Mouse (Mus musculus): ENCODE results near the gene Msh5.
"Not testable (repeated sequence)": the region's sequence is repeated elsewhere in the genome, so short reads cannot be mapped to it uniquely, and the experiment has no call there.

The Msh5 gene

DNA sequence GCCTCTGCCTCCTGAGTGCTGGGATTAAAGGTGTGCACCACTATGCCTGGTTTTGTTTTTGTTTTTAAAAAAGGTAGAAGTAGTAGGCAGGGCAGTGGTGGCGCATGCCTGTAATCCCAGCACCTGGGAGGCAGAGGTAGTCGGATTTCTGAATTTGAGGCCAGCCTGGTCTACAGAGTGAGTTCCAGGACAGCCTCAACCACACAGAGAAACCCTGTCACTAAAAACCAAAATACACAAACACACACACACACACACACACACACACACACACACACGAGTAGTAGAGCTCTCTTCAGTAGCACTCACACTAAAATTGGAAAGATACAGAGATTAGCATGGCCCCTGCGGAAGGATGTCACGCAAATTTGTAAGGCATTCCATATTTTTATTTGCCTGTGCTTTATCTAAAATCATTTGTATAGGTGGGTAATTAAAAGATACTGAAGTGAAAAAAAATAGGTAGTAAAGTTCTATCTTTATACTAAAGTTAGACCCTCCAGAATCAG lies 2.4 kb upstream of the Msh5 start:
- no peak for DNase-seq (ENCODE audit: low spot score)

DNA sequence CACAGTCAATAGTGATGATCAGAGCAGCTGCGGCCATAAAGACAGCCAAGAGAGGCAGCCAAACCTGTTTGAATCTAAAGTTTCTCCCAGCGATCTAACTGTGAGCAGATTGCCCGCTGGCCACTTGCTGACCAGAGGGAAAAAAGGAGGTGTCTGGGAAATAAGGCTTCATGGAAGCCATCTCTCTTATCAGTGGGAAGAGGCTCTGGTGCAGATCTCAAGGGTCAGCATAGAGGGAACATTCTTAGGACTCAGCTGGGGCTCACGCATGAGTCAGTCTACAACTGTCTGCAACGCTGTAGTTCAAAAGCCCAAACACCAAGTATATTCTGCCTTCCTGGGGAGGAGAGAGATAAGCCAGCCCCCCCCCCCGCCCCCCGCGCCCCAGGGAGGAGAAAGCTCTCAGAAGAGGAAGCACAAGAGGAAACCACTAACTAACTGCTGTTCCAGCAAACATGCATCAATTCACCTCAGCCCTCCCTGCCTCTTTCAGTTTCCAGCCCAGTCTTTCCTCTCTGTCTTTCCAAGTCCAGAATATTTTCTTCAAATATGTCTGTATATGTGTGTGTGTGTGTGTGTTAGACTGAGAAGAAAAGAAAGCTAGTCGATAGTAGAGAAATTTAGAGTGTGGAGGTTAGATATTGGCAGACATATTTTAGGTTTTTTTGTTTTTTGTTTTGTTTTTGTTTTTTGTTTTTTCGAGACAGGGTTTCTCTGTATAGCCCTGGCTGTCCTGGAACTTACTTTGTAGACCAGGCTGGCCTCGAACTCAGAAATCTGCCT lies 1.8 kb upstream of the Msh5 start:
- no peak for DNase-seq (ENCODE audit: low spot score)

DNA sequence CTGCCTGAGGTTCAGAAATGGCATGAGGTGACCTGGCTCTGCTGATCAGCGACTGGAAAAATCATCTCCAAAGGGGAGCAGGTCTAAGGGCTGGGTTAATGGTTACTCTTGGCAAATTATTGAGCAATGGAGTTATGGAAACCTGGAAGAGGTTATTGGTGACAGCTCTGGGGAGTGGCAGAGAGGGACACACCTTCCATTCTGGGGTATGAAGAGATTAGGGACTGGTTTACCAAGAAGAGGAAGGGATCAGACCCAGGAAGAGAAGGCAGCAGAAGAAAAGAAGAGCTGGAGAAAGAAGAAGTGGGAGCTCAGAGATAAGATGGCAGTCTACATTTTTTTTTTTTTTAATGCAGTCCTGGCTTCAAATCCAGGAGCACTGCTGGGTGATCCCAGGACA lies 1.1 kb upstream of the Msh5 start:
- no peak for DNase-seq (ENCODE audit: low spot score)

DNA sequence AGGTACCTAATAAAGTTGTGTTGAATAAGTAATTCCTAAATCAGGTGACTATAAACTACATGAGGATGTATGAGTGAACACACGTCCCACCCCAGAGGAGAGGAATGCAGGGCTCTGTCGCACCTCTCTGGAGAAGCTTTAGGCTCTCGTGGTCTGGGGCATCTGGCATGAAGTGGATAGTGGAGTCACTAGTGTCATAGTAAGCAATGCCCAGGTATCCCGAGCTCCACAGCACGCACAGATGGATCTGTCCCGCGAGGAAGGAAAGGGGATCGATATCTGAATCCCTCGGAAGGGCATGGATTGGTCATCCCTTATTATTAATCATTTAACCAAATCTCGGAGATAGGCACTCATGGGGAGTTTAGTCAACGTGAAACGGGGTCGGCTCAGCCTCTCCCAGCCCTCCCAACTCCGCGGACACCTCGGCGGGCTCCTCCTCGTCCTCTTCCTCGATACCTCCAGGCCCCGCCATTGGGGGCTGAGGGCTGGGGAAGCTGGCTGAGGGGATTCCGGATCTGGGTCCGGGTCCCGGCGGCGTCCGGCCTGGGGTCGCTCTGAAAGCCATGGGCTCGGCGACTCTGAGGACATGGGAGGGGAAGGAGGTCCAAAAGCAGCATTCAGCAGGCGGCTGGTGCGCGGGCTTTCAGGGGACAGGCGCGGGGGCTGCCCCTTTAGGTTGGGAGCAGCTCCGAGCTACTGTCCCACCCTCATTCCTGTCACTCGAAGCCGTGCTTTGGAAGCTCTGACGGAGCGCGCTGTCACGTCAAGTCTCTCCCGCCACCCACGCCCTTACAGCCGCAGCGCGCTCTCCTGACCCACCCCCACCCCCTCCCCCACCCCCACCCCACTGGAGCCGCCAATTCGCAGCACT lies 501 bp downstream of the Msh5 start:
- no peak for DNase-seq (ENCODE audit: low spot score)

DNA sequence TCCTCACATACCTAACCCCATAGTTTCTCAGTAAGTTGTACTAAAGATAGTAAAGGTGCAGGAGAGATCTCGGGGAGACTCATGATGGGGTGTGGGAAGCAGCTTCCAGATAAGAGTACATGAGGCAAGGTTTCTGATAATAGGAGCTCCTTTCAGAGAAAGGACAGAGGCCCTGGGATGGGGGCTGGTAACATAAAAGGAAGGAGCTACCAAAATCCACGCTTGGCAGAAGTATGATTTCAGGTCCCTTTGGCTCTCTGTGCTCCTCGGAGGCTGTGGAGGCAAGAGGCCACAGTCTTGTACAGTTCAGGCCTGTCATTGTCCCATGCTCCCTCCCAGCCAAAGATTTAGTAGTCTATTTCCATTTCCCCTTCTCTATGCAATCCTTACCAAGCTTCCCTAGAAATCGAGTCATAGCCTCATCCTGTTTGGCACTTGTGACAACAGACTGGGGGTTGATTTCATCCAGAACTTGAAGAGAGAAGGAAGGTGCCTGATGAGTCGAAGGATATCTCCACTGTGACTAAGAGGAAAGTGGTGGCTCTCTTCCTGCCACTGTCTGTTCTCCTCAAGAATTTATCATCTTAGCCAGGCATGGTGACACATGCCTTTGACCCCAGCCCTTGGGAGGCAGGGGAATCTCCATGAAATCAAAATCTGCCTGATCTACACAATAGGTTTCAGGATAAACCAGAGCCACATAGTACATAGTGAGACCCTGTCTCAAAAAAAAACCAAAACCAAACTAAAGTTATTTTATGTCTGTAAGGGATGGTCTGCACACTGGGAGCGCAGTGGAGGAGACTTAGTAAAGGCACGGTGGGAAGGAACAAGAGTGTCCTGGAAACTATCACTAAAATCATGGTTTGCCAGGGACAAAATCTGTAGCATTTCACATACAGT lies 1.4 kb downstream of the Msh5 start:
- no peak for DNase-seq (ENCODE audit: low spot score)

DNA sequence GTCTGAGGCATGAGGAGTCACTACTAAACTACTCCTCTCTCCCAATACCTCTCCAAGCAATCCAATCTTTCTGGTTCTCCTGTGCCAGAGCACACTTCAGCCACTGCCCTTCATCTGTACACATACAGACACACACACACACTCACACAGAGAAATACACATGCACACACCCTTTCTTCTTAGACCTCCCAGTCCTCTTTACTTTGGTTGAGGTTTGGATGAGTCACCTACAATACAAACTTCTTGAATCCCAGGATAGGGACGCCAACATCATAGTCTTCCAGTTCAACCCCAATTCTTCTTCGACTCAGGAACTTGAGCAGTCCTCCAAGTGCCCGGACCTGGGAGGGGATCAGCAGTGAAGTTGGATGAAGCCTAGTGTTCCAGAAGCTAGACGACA lies 2.8 kb downstream of the Msh5 start:
- DNase-seq (ENCODE audit: low spot score): no peak

DNA sequence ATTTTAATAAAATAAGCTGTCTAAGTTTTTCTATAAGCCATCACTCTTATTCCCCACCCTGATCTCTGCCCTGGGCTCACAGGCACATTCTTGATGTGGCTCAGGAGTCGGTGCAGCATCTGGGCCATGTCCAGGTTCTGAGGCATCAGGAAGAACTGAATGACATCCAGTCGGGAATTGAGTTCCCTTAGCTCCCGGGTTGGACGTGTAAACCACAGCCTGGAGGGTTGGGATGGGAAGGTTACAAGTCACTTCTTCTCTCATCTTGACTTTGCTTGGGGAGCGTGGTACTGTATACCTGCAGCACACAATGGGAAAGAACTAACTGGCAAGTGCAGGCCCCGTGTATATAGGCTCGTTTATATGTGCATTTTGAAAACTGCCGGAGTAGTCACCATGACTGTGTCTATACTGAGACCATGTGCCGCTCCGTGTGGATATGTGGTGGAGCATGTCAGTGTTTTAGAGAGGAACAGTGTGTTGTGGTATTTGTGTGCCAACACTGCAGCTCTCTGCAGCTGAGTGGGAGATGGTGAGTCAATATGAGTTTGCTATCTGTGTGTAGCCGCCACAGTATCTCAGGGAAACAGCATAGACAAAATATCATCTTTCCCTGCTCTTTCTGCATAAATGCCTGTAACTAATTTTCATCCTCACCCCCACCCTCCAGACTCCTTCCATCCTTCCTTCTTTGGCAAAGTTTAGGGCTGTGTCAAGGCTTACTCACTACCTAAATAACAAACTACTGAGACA lies 7.2 kb downstream of the Msh5 start:
- DNase-seq (ENCODE audit: low spot score): no peak

DNA sequence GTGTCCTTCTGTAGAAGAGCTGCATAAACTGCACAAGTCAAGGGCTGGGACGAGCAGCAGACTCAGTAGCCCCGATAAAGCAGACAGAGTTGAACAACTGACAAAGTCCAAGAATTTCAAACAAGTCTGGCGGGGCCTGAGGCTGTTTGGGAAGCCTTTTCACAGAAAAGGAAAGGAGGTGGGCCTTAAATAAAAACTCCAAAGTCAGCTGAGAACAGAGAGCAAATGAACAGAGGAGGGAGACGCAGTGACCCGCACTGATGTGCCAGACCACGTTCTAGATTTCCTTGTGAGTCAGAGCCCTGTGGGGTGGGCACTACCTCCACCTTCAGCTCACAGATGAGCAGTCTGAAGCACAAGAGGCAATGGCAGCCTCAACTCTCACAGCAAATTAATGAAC lies 11.6 kb downstream of the Msh5 start:
- no peak for DNase-seq (ENCODE audit: low spot score)

DNA sequence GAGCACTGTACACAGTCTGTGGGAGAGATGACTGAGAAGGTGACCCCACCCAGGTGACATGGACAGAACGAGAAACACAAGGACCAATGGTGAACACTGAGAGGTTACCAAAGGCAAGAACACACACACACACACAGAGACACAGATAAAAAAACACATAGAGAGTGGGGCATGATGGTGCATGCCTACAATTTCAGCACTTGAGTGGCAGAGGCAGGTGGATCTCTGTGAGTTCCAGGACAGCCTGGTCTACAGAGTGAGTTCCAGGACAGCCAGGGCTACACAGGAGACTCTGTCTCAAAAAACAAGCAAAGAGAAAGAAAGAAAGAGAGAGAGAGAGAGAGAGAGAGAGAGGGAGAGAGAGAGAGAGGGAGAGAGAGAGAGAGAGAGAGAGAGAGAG lies 12.8 kb downstream of the Msh5 start:
- DNase-seq (ENCODE audit: low spot score): not testable (repeated sequence)

DNA sequence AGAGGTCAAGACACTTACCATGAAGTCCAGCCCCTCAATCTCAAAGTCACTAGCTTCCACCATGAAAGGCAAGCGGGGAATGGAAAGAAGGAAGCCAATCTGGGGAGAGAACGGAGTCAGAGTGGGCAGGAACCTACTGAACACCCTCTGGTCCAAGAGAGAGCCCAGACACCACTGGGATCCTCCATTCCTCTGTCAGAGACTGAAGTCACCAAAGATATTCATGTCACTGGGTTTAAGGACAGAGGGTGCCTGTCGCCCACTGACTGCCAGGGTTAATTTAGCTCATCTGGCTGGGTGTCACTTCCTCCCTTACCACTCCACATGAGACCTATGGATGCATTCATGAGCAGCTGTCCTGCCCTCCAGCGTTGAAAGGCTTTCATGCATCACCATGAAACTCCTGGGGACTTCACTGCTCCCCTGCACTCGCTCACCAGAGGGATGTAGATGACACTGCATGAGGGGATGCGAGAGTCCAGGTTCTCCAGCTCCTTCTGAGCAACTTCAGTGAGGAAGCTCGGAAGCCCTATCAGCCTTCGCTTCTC lies 14.1 kb downstream of the Msh5 start:
- no peak for DNase-seq (ENCODE audit: low spot score)

DNA sequence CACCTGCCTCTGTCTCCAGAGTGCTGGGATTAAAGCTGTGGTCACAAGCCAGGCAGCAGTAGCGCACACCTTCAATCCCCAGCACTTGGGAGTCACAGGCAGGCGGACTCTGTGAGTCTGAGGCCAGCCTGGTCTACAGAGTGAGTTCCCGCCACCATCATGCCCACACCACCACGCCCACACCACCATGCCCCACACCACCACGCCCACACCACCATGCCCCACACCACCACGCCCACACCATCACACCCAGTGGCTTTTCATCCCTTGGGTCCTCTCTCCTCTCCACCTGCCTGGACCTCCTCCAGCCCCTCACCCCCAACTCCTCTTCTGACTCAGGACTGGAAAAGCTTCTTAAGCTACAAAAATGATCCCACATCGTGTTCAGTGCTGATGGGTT lies 14.7 kb downstream of the Msh5 start:
- no peak for DNase-seq (ENCODE audit: low spot score)

DNA sequence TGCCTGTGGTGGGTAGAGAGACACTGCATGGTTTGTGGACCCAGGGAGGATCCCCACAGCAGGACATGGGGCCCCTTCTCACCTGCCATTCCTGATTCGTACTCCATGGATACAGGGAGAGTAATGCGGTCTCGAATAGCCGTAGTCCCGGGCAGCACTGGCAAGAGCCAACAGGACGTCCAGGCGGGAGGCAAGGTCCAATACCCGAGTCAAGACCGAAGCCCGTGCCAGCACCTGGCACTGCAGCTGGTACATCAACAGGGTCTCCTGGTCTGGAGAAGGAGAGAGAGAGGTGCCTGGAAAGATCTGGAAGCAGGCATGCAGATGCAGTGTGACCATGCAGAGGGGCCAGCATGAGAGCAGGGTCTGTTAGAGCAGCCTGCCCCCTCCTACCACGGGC lies 15.3 kb downstream of the Msh5 start:
- no peak for DNase-seq (ENCODE audit: low spot score)

DNA sequence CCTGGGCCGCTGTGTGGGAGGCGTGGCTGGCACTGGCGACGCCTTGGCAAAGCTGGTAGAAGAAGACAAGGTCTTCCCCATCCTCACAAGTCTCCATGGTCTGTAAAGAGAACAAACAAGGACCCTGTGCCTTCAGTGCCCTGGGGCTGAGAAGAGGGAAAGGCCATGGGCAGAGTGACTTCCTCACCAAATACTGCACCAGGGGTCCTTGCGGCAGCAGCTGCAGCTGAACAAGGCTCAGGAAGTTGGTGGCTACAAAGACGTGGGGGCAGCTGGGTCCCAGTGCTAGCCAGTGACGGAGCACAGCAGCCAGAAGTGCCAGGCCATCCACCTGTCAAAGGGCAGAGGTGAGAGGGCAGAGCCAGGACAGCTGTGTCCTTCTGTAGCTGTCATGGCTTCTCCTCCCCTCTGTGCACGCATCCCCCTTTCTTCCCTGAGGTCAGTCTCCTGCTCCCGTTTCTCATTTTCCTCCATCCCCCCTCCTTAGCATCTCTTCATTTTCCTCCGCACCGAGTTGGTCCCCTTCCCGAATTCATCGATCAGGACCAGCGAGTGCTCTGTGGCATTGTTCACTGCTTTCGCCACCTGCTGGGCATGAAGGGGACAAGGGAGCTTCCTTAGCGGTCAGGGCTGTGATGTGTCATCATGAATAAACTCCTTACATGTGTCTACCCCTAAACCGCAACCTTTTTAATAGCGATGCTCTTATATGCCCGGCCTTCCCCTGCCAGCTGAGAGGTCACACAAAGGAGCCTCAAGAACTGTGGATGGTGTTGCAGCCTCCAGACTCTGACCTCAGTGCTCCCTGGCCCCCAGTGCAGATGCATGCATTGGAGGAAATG lies 16.6 kb downstream of the Msh5 start:
- DNase-seq (ENCODE audit: low spot score): no peak

DNA sequence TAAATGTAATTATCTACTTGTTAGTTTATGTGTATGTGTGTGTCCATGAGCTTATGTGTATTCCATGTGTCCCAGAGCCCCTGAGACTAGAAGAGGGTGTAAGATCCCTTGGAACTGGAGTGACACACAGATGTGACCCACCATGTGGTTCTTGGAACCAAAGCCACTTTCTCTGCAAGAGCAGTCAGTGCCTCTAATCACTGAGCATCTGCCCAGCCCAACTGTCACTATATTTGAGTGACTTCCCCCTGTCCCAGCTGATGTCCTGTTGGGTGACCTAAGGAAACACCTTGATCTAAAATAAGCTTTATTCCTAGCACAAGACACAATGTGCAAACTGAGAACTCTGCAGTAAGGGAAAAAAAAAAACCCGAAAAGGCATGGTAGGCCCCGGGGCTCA lies 18.2 kb downstream of the Msh5 start:
- no peak for DNase-seq (ENCODE audit: low spot score)

DNA sequence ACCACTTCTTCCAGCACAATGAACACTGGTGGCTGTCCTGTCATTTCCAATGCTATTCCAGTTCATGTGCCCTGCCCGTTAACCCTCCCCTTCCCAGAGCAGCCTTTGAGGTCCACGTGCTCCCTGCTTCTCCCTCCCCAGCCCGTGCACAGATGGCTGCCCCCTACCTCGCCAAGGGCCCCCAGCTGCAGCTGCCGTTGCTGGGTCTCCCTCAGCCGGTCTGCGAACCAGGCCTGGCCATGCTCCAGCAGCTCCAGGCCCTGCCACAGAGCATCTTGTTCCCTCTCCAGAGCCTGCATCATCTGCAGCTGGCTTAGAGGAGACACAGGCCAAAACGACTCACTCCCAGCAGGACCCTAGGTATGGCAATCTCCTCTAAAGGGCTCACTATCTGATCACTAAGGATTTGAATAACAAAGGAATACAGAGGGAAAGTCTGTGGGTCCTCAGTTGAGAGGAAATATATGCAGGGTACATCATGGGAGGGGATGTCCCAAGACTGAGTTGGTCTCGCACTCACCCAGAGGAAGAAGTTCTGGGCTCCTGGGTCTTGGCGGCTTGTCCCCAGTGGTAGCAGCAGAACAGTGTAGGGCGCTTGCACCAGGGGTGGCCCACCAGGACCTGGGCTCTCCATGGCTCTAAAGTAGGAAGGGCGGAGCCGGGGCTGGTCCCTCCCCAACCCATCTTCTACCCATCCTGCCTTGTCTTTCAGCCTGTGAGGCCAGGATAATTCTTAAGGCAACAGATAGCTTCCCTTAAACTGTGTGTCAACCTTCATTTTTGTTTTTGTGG lies 19.1 kb downstream of the Msh5 start, which contains the start of gene Sapcd1:
TSS of gene Sapcd1 (minus strand) at position 740 of the 792 bp plus-strand sequence.
- no peak for DNase-seq (ENCODE audit: low spot score)

DNA sequence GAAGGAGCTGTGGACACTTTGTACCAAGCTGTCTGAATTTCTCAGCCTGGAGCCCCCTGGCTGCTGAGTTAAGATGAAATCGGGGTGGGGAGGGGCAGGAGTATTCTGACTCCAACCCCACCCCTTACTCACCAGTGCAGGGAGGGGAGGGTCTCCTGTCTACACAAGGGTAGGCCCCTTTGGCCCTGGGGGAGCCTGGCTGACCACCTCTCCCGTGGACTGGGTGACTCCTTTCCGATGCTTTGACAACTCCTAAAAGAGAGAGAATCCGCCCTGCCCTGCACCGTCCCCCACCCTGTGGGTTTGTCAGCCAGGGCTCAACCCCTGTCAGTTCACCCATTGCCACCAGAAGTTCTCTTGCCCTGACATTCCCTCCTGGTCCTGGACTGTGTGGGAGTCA lies 20.3 kb downstream of the Msh5 start:
- DNase-seq (ENCODE audit: low spot score): no peak

DNA sequence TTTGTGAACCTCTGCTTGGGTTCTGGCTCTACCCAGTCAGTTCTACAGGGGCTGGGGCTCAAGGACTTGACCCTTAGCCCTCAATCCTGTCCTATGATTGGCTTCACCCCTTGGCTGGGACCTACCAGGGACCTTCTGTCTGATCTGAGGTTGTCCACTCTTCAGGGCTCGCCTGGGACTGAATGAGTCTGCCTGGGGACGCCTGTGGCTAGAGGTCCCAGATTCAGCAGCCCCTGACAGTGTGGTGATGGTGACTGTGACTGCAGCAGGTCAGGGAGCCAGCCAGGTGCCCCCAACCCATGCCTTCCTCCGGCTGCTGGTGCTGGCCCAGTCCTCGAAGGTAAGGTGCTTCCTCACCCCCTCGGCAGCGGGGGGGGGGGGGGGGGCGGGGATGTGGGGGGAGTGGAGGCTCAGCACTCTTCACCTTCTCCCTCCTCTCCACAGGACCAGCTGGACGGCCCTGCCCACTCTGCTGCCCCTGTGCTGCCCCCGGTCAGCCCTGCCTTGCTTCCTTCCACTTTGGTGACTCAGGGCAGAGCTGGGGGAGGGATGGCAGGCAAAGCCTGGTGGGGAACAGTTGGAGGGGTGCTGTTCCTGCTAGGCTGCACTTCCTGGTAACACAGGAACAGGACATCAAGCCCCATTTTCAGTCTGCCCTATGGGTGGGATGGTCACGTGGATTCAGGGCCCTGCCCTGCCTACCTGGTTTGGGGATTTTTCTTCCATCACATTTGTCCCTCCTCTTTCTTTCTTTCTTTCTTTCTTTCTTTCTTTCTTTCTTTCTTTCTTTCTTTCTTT lies 21.7 kb downstream of the Msh5 start:
- no peak for DNase-seq (ENCODE audit: low spot score)

DNA sequence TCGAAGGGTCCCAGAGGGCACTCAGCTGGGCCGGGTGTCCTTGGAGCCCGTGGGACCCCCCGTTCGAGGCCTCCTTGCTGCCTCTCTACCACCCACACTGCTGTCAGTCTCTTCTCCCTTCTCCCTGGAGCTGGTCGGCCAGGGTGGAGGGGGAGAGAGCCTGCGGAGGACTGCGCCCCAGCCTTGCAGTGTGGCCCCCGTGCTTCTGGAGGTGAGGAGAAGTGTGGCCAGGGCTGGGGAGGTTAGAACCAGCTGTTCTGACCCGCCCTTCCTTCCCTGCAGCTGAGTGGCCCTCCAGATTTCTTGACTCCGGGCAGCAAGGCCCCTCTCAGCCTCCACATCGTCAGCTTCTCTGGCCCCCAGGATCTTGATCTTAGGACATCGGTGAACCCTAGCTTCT lies 22.3 kb downstream of the Msh5 start:
- no peak for DNase-seq (ENCODE audit: low spot score)
